Mouse (Mus musculus): ENCODE results near the gene Ccrl2. TPM values are rescaled to one million over a fixed set of nuclear protein-coding genes. Genes with fewer than 3 reads are reported as not detected.

The Ccrl2 gene
- total and polyA plus RNA-seq, 3 experiments, result 0.19 to 0.75 TPM; not detected in 1

GRCm38 (mm10) chr9:111094626-111095025, 37.3 kb upstream of the Ccrl2 start:
- TF ChIP-seq RAD21 (IDR thresholded peaks at IDR 0.05; ENCODE audit: low read depth, low read length) (no peak), E2F4 (IDR thresholded peaks at IDR 0.05; ENCODE audit: borderline replicate concordance, low read depth, low read length) (no peak), ZKSCAN1 (IDR thresholded peaks at IDR 0.05; ENCODE audit: low read depth, low read length) (no peak), JUND (IDR thresholded peaks at IDR 0.05; ENCODE audit: low read depth, low read length) (no peak), MAFK (IDR thresholded peaks at IDR 0.05; ENCODE audit: borderline replicate concordance, low read depth, low read length) (no peak), POLR2AphosphoS2 (IDR thresholded peaks at IDR 0.05; ENCODE audit: low read length) (no peak), GABPA (IDR thresholded peaks at IDR 0.05; ENCODE audit: low read depth, low read length) (no peak), MAZ (IDR thresholded peaks at IDR 0.05; ENCODE audit: low read depth, low read length) (no peak)
- Histone ChIP-seq H3K9me3 (replicated peaks; ENCODE audit: insufficient read depth, low read length) (no peaks in the 10 kb centered on the region), H3K79me2 (ENCODE audit: control insufficient read depth, insufficient read depth, low read length, poor library complexity) (no peaks in the 10 kb centered on the region), H3K9ac (ENCODE audit: control insufficient read depth, low read depth, low read length, poor library complexity, severe bottlenecking) (no peak overlapping the region), H3K36me3 (ENCODE audit: control insufficient read depth in 1 of 2, insufficient read depth in 2 of 2, low read length in 2 of 2) (peaks cover 0 to 4% of the 10 kb centered on the region in 2 experiments; a peak in 2 of 4 replicates), H3K27ac (ENCODE audit: control insufficient read depth, low read depth, low read length) (no peak overlapping the region), H3K4me1 (ENCODE audit: control insufficient read depth in 1 of 2, insufficient read depth in 2 of 2, low read length in 2 of 2) (peaks cover 3 to 11% of the 10 kb centered on the region in 2 experiments; a peak in 3 of 4 replicates), H3K4me3 (ENCODE audit: control insufficient read depth in 1 of 2, insufficient read depth in 1 of 2, low read depth in 2 of 2, low read length in 2 of 2) (no peak overlapping the region), H3K27me3 (ENCODE audit: control insufficient read depth in 1 of 2, insufficient read depth in 2 of 2, low read length in 2 of 2) (no peaks in the 10 kb centered on the region; a peak in 1 of 4 replicates)
- DNase-seq (ENCODE audit: low read depth, low spot score), result peak; percentile 32

- DNase-seq (ENCODE audit: low read depth, low spot score), result peak; percentile 75
- no peak overlapping the region for H3K4me3 ChIP-seq (ENCODE audit: control insufficient read depth in 1 of 2, insufficient read depth in 1 of 2, low read depth in 2 of 2, low read length in 2 of 2)
- TF ChIP-seq SMC3 (IDR thresholded peaks at IDR 0.05; ENCODE audit: low read depth, low read length) (peak; percentile 96), ZMIZ1 (IDR thresholded peaks at IDR 0.05; ENCODE audit: low read depth, low read length) (no peak), RCOR1 (IDR thresholded peaks at IDR 0.05; ENCODE audit: low read depth, low read length) (no peak), RAD21 (IDR thresholded peaks at IDR 0.05; ENCODE audit: low read depth, low read length) (peak; percentile 90), USF2 (IDR thresholded peaks at IDR 0.05; ENCODE audit: borderline replicate concordance in 1 of 2, insufficient read depth in 1 of 2, low read depth in 1 of 2, low read length in 2 of 2) (no peak), SIN3A (IDR thresholded peaks at IDR 0.05; ENCODE audit: low read length) (peak; percentile 33; the same call in 1 of the 2 replicates), MXI1 (IDR thresholded peaks at IDR 0.05; ENCODE audit: low read depth, low read length) (no peak), ZC3H11A (IDR thresholded peaks at IDR 0.05; ENCODE audit: low read depth, low read length) (peak; percentile 84), MAZ (IDR thresholded peaks at IDR 0.05; ENCODE audit: low read depth, low read length) (0 out of 2 replicates have a peak, but pooled peaks have one; percentile 35), CTCF (IDR thresholded peaks at IDR 0.05 in 2 of 3, conservative IDR thresholded peaks at IDR 0.05 in 1 of 3; ENCODE audit: control insufficient read depth in 1 of 3, insufficient read depth in 1 of 3, low read depth in 2 of 3, low read length in 3 of 3, poor library complexity in 1 of 3, severe bottlenecking in 1 of 3) (peak; percentile 89 to 94 (median 92)), TAL1 (IDR thresholded peaks at IDR 0.05; ENCODE audit: low read length) (no peak)
Observed at GRCm38 (mm10) chr9:111093094-111093493, 35.8 kb upstream of the Ccrl2 start.

More at GRCm38 (mm10) chr9:111093094-111093493, 35.8 kb upstream of the Ccrl2 start:
- H3K27ac ChIP-seq (ENCODE audit: control insufficient read depth, low read depth, low read length), result no peak overlapping the region
- no peak overlapping the region for H3K9ac ChIP-seq (ENCODE audit: control insufficient read depth, low read depth, low read length, poor library complexity, severe bottlenecking)
- H3K36me3 ChIP-seq (ENCODE audit: control insufficient read depth in 1 of 2, insufficient read depth in 2 of 2, low read length in 2 of 2), result peaks cover 0 to 5% of the 10 kb centered on the region in 2 experiments; a peak in 2 of 4 replicates
- H3K79me2 ChIP-seq (ENCODE audit: control insufficient read depth, insufficient read depth, low read length, poor library complexity), result no peaks in the 10 kb centered on the region
- no peaks in the 10 kb centered on the region for H3K9me3 ChIP-seq (replicated peaks; ENCODE audit: insufficient read depth, low read length)
- peaks cover 3 to 23% of the 10 kb centered on the region in 2 experiments; a peak in 3 of 4 replicates for H3K4me1 ChIP-seq (ENCODE audit: control insufficient read depth in 1 of 2, insufficient read depth in 2 of 2, low read length in 2 of 2)
- no peaks in the 10 kb centered on the region for H3K27me3 ChIP-seq (ENCODE audit: control insufficient read depth in 1 of 2, insufficient read depth in 2 of 2, low read length in 2 of 2)

All from MEL (cell line).